Mouse (Mus musculus) frontal cortex, adult 2 months (tissue): Measurements from ENCODE around the gene Tmem81. TPM values are rescaled to one million over a fixed set of nuclear protein-coding genes. Genes with fewer than 3 reads are reported as not detected.
"Not testable (repeated sequence)": the region's sequence is repeated elsewhere in the genome, so short reads cannot be mapped to it uniquely, and the experiment has no call there.

Experiments
- DNase-seq, 2 experiments: peaks; one replicate each; pipeline ENCODE4 v3.0.0; 2022; ENCODE audit warnings: low spot score in 1 of 2; ENCODE audit errors: extremely low spot score in 1 of 2
- polyA plus RNA-seq: library from polyadenylated mRNA; depleted of rRNA; stranded (reverse); fragments of >200 nt; gene quantifications from 2 replicates; pipeline ENCODE4 v1.2.3, GENCODE M21; 2012; rRNA removed

Tmem81 gene
- 5.1 and 6.4 TPM in 2 replicates for polyA plus RNA-seq

DNA sequence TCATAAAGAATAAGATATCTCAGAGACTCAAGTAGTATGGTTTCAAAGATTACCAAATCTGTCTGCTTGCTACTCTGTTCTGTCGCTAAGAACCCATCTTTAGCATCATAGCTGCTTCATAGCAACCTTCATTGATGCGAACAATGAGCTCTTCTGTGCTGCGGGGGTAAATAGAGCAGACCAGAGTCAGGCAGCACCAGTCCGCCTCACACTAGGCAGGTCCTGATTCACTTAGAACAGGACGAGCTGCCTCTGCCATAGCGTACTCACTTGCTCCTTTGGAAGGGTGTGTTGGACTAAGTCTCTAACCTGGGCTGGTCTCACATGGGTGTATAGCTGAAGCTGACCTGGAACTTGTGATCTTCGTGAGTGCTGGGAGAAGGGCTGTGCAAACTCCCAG lies at the start of gene Tmem81:
TSS of gene Tmem81 (plus strand) at position 173 of the 400 bp plus-strand sequence.
- no peak for DNase-seq

DNA sequence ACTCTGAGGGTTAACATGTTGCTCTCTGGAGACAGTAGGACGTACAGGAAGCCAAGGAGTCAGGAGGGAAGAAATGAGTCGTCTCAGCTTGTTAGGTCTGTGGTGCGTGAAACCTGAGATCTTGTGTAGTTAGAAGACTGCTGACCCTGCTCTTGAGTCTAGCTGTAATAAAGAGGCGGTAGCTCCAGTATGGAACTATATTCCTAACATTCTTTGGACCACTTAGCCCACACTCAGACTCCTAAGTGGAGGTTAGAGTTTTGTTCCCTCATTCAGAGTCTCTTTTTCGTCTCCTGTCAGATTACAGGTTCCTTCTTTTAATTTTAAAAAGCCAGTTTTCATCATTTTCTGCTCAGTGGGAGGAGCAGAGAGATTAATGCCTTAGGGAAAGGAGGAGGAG lies 41.4 kb upstream of the Tmem81 start:
- no peak for DNase-seq

- DNase-seq: no peak
These were observed 37.1 kb upstream of the Tmem81 start for GRCm38 (mm10) chr1:132468926-132469325.

DNA sequence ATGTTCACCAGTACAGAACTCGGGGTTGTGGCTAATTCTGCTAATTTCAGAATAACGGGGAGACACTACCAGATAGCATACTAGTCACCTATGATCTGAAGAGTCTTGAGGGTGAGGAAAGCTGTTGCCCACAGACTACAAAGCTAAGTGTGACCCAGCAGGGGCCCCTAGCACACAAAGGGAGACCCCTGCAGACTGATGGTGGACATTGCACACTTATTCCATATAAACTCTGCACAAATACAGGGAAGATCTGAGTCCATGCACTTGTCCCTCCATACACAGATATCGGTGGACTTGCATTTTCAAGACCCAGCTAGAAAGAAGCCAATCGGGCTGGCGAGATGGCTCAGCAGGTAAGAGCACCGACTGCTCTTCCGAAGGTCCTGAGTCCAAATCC lies 36.5 kb upstream of the Tmem81 start:
- no peak for DNase-seq

- DNase-seq: not testable (repeated sequence)
These were observed 36.0 kb upstream of the Tmem81 start for GRCm38 (mm10) chr1:132470031-132470430.

- DNase-seq: no peak
These were observed 35.0 kb upstream of the Tmem81 start for GRCm38 (mm10) chr1:132471032-132471431.

DNA sequence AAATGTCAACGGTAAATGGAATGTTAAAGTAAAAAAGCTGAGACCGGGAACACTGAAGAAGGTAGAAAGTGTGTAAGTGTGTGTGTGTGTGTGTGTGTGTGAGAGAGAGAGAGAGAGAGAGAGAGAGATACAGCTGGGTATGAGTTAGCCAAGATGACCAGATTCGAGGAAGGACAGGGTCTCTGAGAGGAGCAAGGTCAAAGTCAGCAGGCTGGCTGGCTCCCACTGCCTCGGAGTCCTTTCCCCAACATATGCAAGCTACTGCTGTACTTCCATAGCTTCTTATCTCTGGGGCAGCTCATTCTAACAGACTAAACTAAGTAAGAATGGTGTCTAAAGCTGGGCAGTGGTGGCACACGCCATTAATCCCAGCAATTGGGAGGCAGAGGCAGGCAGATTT lies 34.5 kb upstream of the Tmem81 start:
- DNase-seq: no peak

- DNase-seq: no peak
These were observed 33.5 kb upstream of the Tmem81 start for GRCm38 (mm10) chr1:132472537-132472936.

GRCm38 (mm10) chr1:132474496-132474895 lies 31.5 kb upstream of the Tmem81 start:
- no peak for DNase-seq

DNA sequence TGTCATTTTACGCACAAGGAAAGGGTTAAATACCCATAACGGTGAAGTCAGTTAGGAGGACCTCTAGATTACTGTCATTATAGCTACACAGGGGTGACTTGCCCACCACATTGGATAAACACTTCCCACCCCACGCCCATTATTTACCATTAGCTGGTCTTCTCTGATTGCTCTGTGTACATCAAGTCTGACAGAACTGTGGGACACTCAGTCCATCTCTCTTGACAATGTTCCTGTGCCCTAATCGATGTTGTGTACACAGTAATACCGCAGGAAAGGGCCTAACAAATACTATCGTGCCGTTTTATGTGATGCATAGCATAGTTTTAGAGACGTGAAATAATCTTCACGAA lies 29.5 kb upstream of the Tmem81 start:
- no peak for DNase-seq

- DNase-seq: peak; percentile 58 to 93
These were observed 28.9 kb upstream of the Tmem81 start, which contains the start of gene Rbbp5 for GRCm38 (mm10) chr1:132476928-132477691. Gene Rbbp5 (plus strand): TSS chr1:132477365.

GRCm38 (mm10) chr1:132479438-132479837 lies 26.6 kb upstream of the Tmem81 start:
- no peak for DNase-seq

DNA sequence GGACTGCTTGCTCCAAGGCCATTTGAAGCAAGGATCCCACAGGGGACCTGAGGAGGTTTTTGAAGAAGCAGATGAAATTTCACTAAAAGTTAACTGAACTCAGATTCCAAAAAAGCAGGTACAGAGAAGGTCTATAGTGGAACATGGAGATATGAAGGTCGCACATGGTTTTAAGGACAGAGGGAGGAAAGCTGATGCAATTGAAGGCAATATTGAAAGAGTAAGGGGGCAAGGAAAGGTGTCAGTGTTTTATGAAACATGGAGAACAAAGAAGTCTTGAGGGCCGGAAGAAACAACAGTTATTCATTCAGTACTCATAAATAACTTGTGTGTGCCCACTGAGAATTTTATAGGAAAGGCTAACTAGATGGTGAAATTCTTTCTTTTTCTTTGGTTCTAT lies 24.4 kb upstream of the Tmem81 start:
- no peak for DNase-seq

DNA sequence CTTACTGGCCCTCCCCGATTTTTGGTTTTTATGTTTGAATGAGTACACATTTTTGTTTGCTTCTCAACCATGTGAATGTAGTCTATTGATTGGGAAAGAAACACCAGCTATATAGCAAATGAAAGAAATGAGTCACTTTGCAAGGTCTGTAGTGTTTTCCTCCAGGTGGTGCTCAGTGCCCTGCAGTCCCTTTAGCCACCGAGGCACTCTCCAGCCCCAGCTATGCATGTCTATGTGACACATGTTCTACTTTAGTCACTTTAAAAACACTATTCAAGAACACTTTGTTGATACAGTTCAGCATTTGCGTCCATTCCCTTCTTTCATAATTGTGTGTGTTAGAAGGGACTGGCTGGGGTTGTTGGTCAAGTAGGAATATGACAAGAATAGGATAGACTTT lies 22.8 kb upstream of the Tmem81 start:
- no peak for DNase-seq

GRCm38 (mm10) chr1:132483759-132484158 lies 22.3 kb upstream of the Tmem81 start:
- no peak for DNase-seq

DNA sequence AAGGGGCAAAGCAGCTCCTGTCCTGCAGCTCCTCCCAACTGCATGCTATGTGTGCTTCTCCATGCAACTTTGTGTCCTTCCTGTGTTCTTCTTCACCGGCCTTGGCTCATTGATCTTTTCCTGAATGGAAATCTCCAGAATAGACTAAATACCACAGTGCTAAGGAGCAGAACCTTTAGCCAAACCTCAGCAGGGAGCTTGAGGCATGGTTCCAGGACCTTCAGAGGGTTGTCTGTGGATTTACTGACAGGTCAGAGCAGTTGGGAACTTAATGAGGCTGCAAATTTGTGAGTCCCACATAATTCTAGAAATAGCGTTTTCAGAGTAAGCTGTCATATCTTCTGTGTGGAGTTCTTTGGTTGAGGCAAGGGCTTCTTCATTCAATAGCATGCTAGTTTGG lies 5.5 kb upstream of the Tmem81 start:
- DNase-seq: no peak

DNA sequence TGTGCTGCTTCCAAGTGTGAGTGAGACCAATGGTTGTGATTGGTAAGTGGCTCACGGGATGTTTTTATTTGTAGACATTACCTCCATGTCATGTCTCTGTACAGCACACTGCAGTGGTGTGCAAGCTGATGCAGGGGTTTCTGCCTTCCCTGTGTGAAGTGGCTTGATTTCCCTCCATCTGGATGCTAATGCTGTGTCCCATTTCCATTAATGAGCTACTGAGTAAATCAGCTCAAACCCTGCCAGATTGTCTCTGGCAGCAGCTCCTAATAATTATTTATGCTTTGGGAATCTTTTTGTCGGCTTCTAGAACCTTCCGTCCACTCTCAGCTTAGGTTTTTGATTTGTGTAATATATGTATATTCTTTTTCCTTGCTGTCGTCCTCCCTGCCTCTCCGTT lies 875 bp upstream of the Tmem81 start:
- DNase-seq: no peak

- no peak for DNase-seq
These were observed 626 bp downstream of the Tmem81 start for GRCm38 (mm10) chr1:132506656-132507055.

DNA sequence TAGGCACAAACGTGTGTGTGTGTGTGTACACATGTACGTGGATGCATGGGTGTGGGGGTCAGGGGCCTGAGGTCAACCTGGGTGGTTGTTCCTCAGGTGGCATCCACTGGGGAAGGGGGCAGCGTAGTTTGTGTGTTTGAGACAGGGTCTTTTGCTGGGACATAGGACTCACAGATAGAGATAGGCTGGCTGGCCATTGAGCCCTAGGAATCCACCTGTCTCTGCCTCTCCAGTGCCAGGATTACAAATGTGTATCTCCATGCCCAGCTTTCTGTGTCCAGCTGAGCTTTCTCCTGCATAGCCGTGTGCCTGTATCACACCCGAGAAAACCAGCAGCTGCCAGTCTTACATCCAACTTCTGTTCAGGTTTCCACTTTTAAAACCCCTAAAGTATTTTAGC lies 3.7 kb downstream of the Tmem81 start:
- DNase-seq: no peak

- no peak for DNase-seq
These were observed 5.5 kb downstream of the Tmem81 start for GRCm38 (mm10) chr1:132511521-132511920.

GRCm38 (mm10) chr1:132512106-132512505 lies 6.1 kb downstream of the Tmem81 start:
- no peak for DNase-seq

- DNase-seq: no peak
These were observed 9.3 kb downstream of the Tmem81 start for GRCm38 (mm10) chr1:132515339-132515738.

- no peak for DNase-seq
These were observed 10.7 kb downstream of the Tmem81 start for GRCm38 (mm10) chr1:132516776-132517175.
